Mouse (Mus musculus): ENCODE measurements around the gene Stx11. TPM values are rescaled to one million over a fixed set of nuclear protein-coding genes. Genes with fewer than 3 reads are reported as not detected.

The Stx11 gene
- 0.69 and 0.91 TPM in 2 replicates for polyA plus RNA-seq (2015; fragmentation: Nextera tagmentation; extraction: Ambion mirVana)

- ATAC-seq (replicated peaks), result peak; percentile 85
- peak within 1 kb of the TSS; percentile 82 for H3K4me2 ChIP-seq (replicated peaks)
- H3K36me3 ChIP-seq, result no peaks in the 10 kb centered on the region
- H3K9me3 ChIP-seq, result no peaks in the 10 kb centered on the region
- WGBS, result 3% methylated on average over 56 of the region's 56 CpGs
- H3K27ac ChIP-seq (replicated peaks), result no peak within 1 kb of the TSS
- H3K4me1 ChIP-seq, result peaks cover 9% of the 10 kb centered on the region
- peak within 1 kb of the TSS; percentile 56 for H3K9ac ChIP-seq (replicated peaks)
- H3K4me3 ChIP-seq, result peak within 1 kb of the TSS; percentile 61
- no peaks in the 10 kb centered on the region for H3K27me3 ChIP-seq
Measured at GRCm38 (mm10) chr10:12964151-12965075, at the start of gene Stx11. Gene Stx11, minus strand, starts transcription at chr10:12964298.

- peak overlapping the region; percentile 66 for H3K27ac ChIP-seq (replicated peaks)
- H3K9me3 ChIP-seq, result no peaks in the 10 kb centered on the region
- peak; percentile 26; the same call in 1 of the 2 replicates for ATAC-seq (replicated peaks)
- no peaks in the 10 kb centered on the region; the same call in 1 of the 2 replicates for H3K36me3 ChIP-seq
- peaks cover 22% of the 10 kb centered on the region for H3K4me1 ChIP-seq
- no peaks in the 10 kb centered on the region for H3K27me3 ChIP-seq
- 2% methylated on average over 29 of the region's 29 CpGs for WGBS
- H3K4me3 ChIP-seq, result peak overlapping the region; percentile 62
- peak overlapping the region; percentile 82 for H3K9ac ChIP-seq (replicated peaks)
- H3K4me2 ChIP-seq (replicated peaks), result peak overlapping the region; percentile 86
Measured at GRCm38 (mm10) chr10:13008737-13009121, 44.6 kb upstream of the Stx11 start.

GRCm38 (mm10) chr10:13007876-13008736, 44.0 kb upstream of the Stx11 start:
- H3K27me3 ChIP-seq, result no peaks in the 10 kb centered on the region
- peak; percentile 100 for ATAC-seq (replicated peaks)
- H3K4me3 ChIP-seq, result peak overlapping the region; percentile 62
- 4% methylated on average over 52 of the region's 52 CpGs for WGBS
- H3K4me1 ChIP-seq, result peaks cover 22% of the 10 kb centered on the region
- H3K9me3 ChIP-seq, result no peaks in the 10 kb centered on the region
- H3K36me3 ChIP-seq, result no peaks in the 10 kb centered on the region; the same call in 1 of the 2 replicates
- peak overlapping the region; percentile 66 for H3K27ac ChIP-seq (replicated peaks)
- peak overlapping the region; percentile 86 for H3K4me2 ChIP-seq (replicated peaks)
- H3K9ac ChIP-seq (replicated peaks), result peak overlapping the region; percentile 82

- Histone ChIP-seq H3K4me1 (peaks cover 17% of the 10 kb centered on the region), H3K9ac (replicated peaks) (no peak within 1 kb of the TSS), H3K4me3 (no peak within 1 kb of the TSS), H3K27me3 (no peaks in the 10 kb centered on the region), H3K36me3 (no peaks in the 10 kb centered on the region; the same call in 1 of the 2 replicates), H3K4me2 (replicated peaks) (no peak within 1 kb of the TSS), H3K27ac (replicated peaks) (no peak within 1 kb of the TSS), H3K9me3 (no peaks in the 10 kb centered on the region)
- 90% methylated on average over 3 of the region's 3 CpGs for WGBS
- ATAC-seq (replicated peaks), result no peak
Measured at GRCm38 (mm10) chr10:13005043-13005442, 40.9 kb upstream of the Stx11 start, which contains the start of gene Sf3b5. Gene Sf3b5, plus strand, starts transcription at chr10:13005343.

- Histone ChIP-seq H3K4me2 (replicated peaks) (no peak overlapping the region), H3K27ac (replicated peaks) (no peak overlapping the region), H3K9me3 (no peaks in the 10 kb centered on the region), H3K9ac (replicated peaks) (no peak overlapping the region), H3K27me3 (no peaks in the 10 kb centered on the region), H3K4me3 (no peak overlapping the region), H3K36me3 (no peaks in the 10 kb centered on the region), H3K4me1 (no peaks in the 10 kb centered on the region)
- peak; percentile 91 for ATAC-seq (replicated peaks)
- 48% methylated on average over 17 of the region's 17 CpGs for WGBS
Measured at GRCm38 (mm10) chr10:12996736-12997477, 32.8 kb upstream of the Stx11 start.

- Histone ChIP-seq H3K9ac (replicated peaks) (no peak overlapping the region), H3K4me3 (no peak overlapping the region), H3K27ac (replicated peaks) (no peak overlapping the region), H3K36me3 (no peaks in the 10 kb centered on the region), H3K4me1 (no peaks in the 10 kb centered on the region), H3K4me2 (replicated peaks) (no peak overlapping the region), H3K27me3 (no peaks in the 10 kb centered on the region), H3K9me3 (no peaks in the 10 kb centered on the region)
- 91% methylated on average over 25 of the region's 25 CpGs for WGBS
- no peak for ATAC-seq (replicated peaks)
Measured at GRCm38 (mm10) chr10:12993411-12994039, 29.4 kb upstream of the Stx11 start.

- Histone ChIP-seq H3K9me3 (no peaks in the 10 kb centered on the region), H3K4me1 (peaks cover 1% of the 10 kb centered on the region), H3K36me3 (no peaks in the 10 kb centered on the region), H3K27ac (replicated peaks) (no peak overlapping the region), H3K4me3 (no peak overlapping the region), H3K4me2 (replicated peaks) (no peak overlapping the region), H3K9ac (replicated peaks) (no peak overlapping the region), H3K27me3 (no peaks in the 10 kb centered on the region)
- 86% methylated on average over 5 of the region's 5 CpGs for WGBS
- no peak for ATAC-seq (replicated peaks)
Measured at GRCm38 (mm10) chr10:12991953-12992352, 27.9 kb upstream of the Stx11 start.

- no peaks in the 10 kb centered on the region for H3K36me3 ChIP-seq
- no peak overlapping the region for H3K4me2 ChIP-seq (replicated peaks)
- no peak overlapping the region for H3K27ac ChIP-seq (replicated peaks)
- 59% methylated on average over 4 of the region's 4 CpGs for WGBS
- ATAC-seq (replicated peaks), result no peak
- H3K4me3 ChIP-seq, result no peak overlapping the region
- no peaks in the 10 kb centered on the region for H3K27me3 ChIP-seq
- no peak overlapping the region for H3K9ac ChIP-seq (replicated peaks)
- peaks cover 5% of the 10 kb centered on the region for H3K4me1 ChIP-seq
- H3K9me3 ChIP-seq, result no peaks in the 10 kb centered on the region
Measured at GRCm38 (mm10) chr10:12986943-12987342, 22.8 kb upstream of the Stx11 start.

- H3K36me3 ChIP-seq, result no peaks in the 10 kb centered on the region
- no peak overlapping the region for H3K4me2 ChIP-seq (replicated peaks)
- H3K9me3 ChIP-seq, result no peaks in the 10 kb centered on the region
- no peak overlapping the region for H3K9ac ChIP-seq (replicated peaks)
- no peak overlapping the region for H3K4me3 ChIP-seq
- peak; percentile 57; the same call in 1 of the 2 replicates for ATAC-seq (replicated peaks)
- 33% methylated on average over 5 of the region's 5 CpGs for WGBS
- H3K4me1 ChIP-seq, result peaks cover 5% of the 10 kb centered on the region
- H3K27me3 ChIP-seq, result no peaks in the 10 kb centered on the region
- no peak overlapping the region for H3K27ac ChIP-seq (replicated peaks)
Measured at GRCm38 (mm10) chr10:12986485-12986884, 22.4 kb upstream of the Stx11 start.

GRCm38 (mm10) chr10:12985028-12985427, 20.9 kb upstream of the Stx11 start:
- ATAC-seq (replicated peaks), result no peak

GRCm38 (mm10) chr10:12983516-12983915, 19.4 kb upstream of the Stx11 start:
- Histone ChIP-seq H3K36me3 (no peaks in the 10 kb centered on the region), H3K4me2 (replicated peaks) (no peak overlapping the region), H3K27me3 (no peaks in the 10 kb centered on the region), H3K27ac (replicated peaks) (no peak overlapping the region), H3K9ac (replicated peaks) (no peak overlapping the region), H3K9me3 (no peaks in the 10 kb centered on the region), H3K4me1 (peaks cover 5% of the 10 kb centered on the region), H3K4me3 (no peak overlapping the region)
- no peak for ATAC-seq (replicated peaks)
- 68% methylated on average over 3 of the region's 3 CpGs for WGBS

More at GRCm38 (mm10) chr10:12985028-12985427, 20.9 kb upstream of the Stx11 start:
- Histone ChIP-seq H3K9me3 (no peaks in the 10 kb centered on the region), H3K4me3 (no peak overlapping the region), H3K9ac (replicated peaks) (no peak overlapping the region), H3K36me3 (no peaks in the 10 kb centered on the region), H3K4me2 (replicated peaks) (no peak overlapping the region), H3K27me3 (no peaks in the 10 kb centered on the region), H3K4me1 (peaks cover 5% of the 10 kb centered on the region), H3K27ac (replicated peaks) (no peak overlapping the region)
- 87% methylated on average over 3 of the region's 3 CpGs for WGBS
